Mouse (Mus musculus) hindbrain, postnatal 0 days (tissue): Measurements from ENCODE around the gene Grem1. TPM values are rescaled to one million over a fixed set of nuclear protein-coding genes. Genes with fewer than 3 reads are reported as not detected.

Experiments
- ATAC-seq: fragments of 200-750 bp; cut with Nextera tagmentation; 2 replicates; pipeline ENCODE4 v1.8.0; 2017; ENCODE audit warnings: mild to moderate bottlenecking, moderate TSS enrichment, moderate library complexity
- DNase-seq: peaks from one replicate; pipeline ENCODE4 v3.0.0-alpha.2; 2015; ENCODE audit warnings: low spot score
- H3K27ac ChIP-seq: fragments of 300-500 bp; sonication (generic); 2 replicates; pipeline ENCODE4 v1.5.1; 2014; ENCODE audit warnings: mild to moderate bottlenecking
- H3K27me3 ChIP-seq: fragments of 300-500 bp; sonication (generic); 2 replicates; pipeline ENCODE4 v1.6.1; 2014; ENCODE audit warnings: low read length, mixed read lengths; ENCODE audit not compliant: insufficient read depth
- H3K36me3 ChIP-seq: fragments of 300-500 bp; sonication (generic); 2 replicates; pipeline ENCODE4 v1.6.1; 2014; ENCODE audit warnings: low read length, mixed read lengths; ENCODE audit not compliant: insufficient read depth
- H3K4me1 ChIP-seq: fragments of 300-500 bp; sonication (generic); 2 replicates; pipeline ENCODE4 v1.6.1; 2014; ENCODE audit warnings: antibody characterized with exemption, low read length, mixed read lengths; ENCODE audit not compliant: insufficient read depth
- H3K4me2 ChIP-seq: fragments of 300-500 bp; sonication (generic); 2 replicates; pipeline ENCODE4 v1.6.1; 2014; ENCODE audit warnings: low read depth, mild to moderate bottlenecking, low read length, moderate library complexity, mixed read lengths
- H3K4me3 ChIP-seq: fragments of 300-500 bp; sonication (generic); 2 replicates; pipeline ENCODE4 v1.5.1; 2014; ENCODE audit warnings: low read length
- H3K9ac ChIP-seq: fragments of 300-500 bp; sonication (generic); replicated peaks from 2 replicates; pipeline ENCODE4 v1.6.1; 2014; ENCODE audit warnings: mild to moderate bottlenecking, low read length, moderate library complexity, mixed read lengths
- H3K9me3 ChIP-seq: fragments of 300-500 bp; sonication (generic); 2 replicates; pipeline ENCODE4 v1.6.1; 2016; ENCODE audit warnings: low read length, mixed read lengths
- CTCF ChIP-seq: IDR thresholded peaks from 2 replicates; pipeline ENCODE4 v1.5.1; 2016; ENCODE audit warnings: antibody characterized with exemption, control low read depth, low read depth
- WGBS: fragments of 180-500 bp; shearing (Covaris S2); extraction: QIAGEN DNeasy Blood & Tissue Kit; methylation state at CpG from one replicate; pipeline ENCODE4 v1.1.7; 2014; 5-methylcytosine and 5-hydroxymethylcytosine counted together
- polyA plus RNA-seq: library from polyadenylated mRNA; unstranded; fragments of >200 nt; fragmentation: Nextera tagmentation; extraction: Ambion mirVana; gene quantifications from 2 replicates; pipeline ENCODE4 v1.2.1, GENCODE M21; 2015
- total RNA-seq: library from RNA; depleted of rRNA; stranded (reverse); fragments of >200 nt; gene quantifications from 2 replicates; pipeline ENCODE4 v1.2.3, GENCODE M21; 2014; rRNA removed

Grem1 gene
- total and polyA plus RNA-seq, 2 experiments from 2014 or later, result 1.6 to 4.5 TPM

DNA sequence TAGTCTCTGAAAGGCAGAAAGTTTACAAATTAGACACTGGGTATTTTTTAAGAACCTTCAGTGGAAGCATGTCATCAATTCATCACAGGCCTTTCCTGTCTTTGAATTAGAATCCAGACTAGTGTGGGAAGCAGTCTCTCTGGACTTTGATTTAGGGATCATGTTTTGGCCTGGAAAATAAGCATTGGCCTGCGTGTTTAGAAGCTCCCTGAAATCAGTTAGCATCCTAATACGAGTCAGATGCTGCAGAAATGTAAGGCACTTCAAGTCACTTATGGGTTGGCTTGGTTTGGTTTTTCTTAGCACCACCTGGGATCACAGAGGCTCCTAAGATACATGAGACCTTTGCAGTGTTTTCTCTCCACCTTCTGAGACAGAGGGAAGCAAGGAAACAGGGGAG is 43.6 kb downstream of the Grem1 start:
- no peaks in the 10 kb centered on the region for H3K36me3 ChIP-seq
- DNase-seq (no peak), ATAC-seq (no peak)
- no peaks in the 10 kb centered on the region for H3K4me1 ChIP-seq
- H3K9ac ChIP-seq, result no peak overlapping the region
- H3K27me3 ChIP-seq, result no peaks in the 10 kb centered on the region
- no peak for TF ChIP-seq CTCF
- H3K4me3 ChIP-seq, result no peak overlapping the region
- 65% methylated on average over 2 of the region's 2 CpGs for WGBS
- no peaks in the 10 kb centered on the region for H3K9me3 ChIP-seq
- no peak overlapping the region for H3K4me2 ChIP-seq
- no peak overlapping the region for H3K27ac ChIP-seq

DNA sequence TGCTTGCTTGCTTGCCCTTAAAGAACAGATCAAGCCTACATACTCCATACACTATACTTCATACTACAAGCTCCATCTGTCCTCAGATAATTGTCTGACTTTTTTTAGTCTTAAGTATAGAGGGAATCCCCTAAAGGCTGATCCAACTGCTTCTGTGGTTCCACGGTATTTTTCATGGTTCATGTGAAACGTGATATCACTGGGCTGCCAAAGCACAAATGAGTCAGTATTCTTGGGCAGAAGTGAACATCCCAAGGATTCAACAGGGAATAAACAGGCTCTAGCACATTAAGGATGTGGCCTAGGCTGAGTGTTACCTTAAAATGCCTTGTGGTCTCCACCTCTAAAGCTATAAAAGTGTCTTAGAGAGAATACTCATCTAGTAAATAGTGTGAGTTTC is 45.0 kb downstream of the Grem1 start:
- H3K9ac ChIP-seq, result no peak overlapping the region
- no peaks in the 10 kb centered on the region for H3K27me3 ChIP-seq
- H3K36me3 ChIP-seq, result no peaks in the 10 kb centered on the region
- H3K9me3 ChIP-seq, result no peaks in the 10 kb centered on the region
- H3K4me2 ChIP-seq, result no peak overlapping the region
- no peak overlapping the region for H3K27ac ChIP-seq
- no peak for DNase-seq
- WGBS, result 81% methylated on average over 2 of the region's 2 CpGs
- no peak for TF ChIP-seq CTCF
- H3K4me1 ChIP-seq, result no peaks in the 10 kb centered on the region
- H3K4me3 ChIP-seq, result no peak overlapping the region
- no peak for ATAC-seq

DNA sequence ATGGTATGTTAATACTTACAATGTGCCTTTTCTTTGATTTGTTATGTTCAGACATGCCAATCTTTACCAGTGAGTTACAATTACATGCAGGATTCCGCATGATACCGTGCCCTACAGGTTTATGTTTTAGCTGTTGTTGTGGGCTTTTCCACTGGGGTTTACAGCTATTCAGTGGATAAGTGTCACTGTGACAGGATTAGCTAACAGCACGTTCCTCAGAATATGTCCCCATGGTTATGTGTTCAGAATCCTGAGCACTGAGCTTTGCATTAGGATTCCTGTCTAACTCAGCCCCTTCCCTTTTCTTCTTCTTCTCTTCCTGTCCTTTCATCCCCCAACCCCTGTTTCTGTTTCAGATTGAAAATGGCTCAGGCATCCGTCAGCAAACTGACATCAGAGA is 50.9 kb downstream of the Grem1 start:
- no peak overlapping the region for H3K9ac ChIP-seq
- ATAC-seq (no peak), DNase-seq (no peak)
- H3K36me3 ChIP-seq, result no peaks in the 10 kb centered on the region
- H3K4me2 ChIP-seq, result no peak overlapping the region
- H3K4me1 ChIP-seq, result no peaks in the 10 kb centered on the region
- no peaks in the 10 kb centered on the region for H3K9me3 ChIP-seq
- TF ChIP-seq CTCF, result no peak
- no peak overlapping the region for H3K27ac ChIP-seq
- WGBS, result 61% methylated on average over 4 of the region's 4 CpGs
- no peak overlapping the region for H3K4me3 ChIP-seq
- H3K27me3 ChIP-seq, result no peaks in the 10 kb centered on the region

DNA sequence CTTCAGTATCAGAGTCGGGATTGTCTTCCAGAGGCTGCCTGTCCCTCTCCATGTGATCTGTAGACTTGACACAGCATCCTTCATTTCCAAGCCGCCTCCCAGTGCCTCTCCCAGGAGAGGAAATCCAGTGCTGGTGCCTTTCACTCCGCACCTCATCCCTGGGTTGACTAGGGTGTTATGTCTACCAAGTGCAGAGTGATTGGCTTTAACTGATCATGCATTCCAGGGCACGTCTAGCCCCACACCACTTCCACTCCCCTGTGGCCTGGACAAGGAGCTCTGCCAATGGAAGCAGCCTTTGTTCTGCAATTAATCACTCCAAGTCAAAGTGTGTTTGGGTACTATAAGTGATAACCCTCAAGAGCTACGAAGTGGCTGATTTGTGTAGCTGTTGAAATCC is 56.9 kb downstream of the Grem1 start:
- DNase-seq (no peak), ATAC-seq (no peak)
- Histone ChIP-seq H3K9ac (no peak overlapping the region), H3K4me1 (no peaks in the 10 kb centered on the region), H3K9me3 (no peaks in the 10 kb centered on the region), H3K36me3 (no peaks in the 10 kb centered on the region), H3K27ac (no peak overlapping the region), H3K4me2 (no peak overlapping the region), H3K27me3 (no peaks in the 10 kb centered on the region), H3K4me3 (no peak overlapping the region)
- TF ChIP-seq CTCF, result no peak
- WGBS, result 79% methylated on average over 5 of the region's 5 CpGs

- Histone ChIP-seq H3K4me1 (no peaks in the 10 kb centered on the region), H3K9ac (no peak overlapping the region)
Measured at GRCm38 (mm10) chr2:113696647-113697046, 61.8 kb downstream of the Grem1 start.

GRCm38 (mm10) chr2:113696222-113696621 is 62.2 kb downstream of the Grem1 start:
- Histone ChIP-seq H3K4me2 (no peak overlapping the region), H3K9me3 (no peaks in the 10 kb centered on the region), H3K9ac (no peak overlapping the region), H3K27ac (no peak overlapping the region), H3K36me3 (no peaks in the 10 kb centered on the region), H3K4me3 (no peak overlapping the region), H3K27me3 (no peaks in the 10 kb centered on the region), H3K4me1 (no peaks in the 10 kb centered on the region)
- DNase-seq (no peak), ATAC-seq (no peak)
- 86% methylated on average over 3 of the region's 3 CpGs for WGBS
- no peak for TF ChIP-seq CTCF

More at GRCm38 (mm10) chr2:113696647-113697046, 61.8 kb downstream of the Grem1 start:
- H3K27me3 ChIP-seq, result no peaks in the 10 kb centered on the region
- no peaks in the 10 kb centered on the region for H3K9me3 ChIP-seq
- 72% methylated on average over 5 of the region's 5 CpGs for WGBS
- H3K36me3 ChIP-seq, result no peaks in the 10 kb centered on the region
- TF ChIP-seq CTCF, result no peak
- no peak overlapping the region for H3K4me3 ChIP-seq
- H3K27ac ChIP-seq, result no peak overlapping the region
- no peak for ATAC-seq
- H3K4me2 ChIP-seq, result no peak overlapping the region
- no peak for DNase-seq

Other genes with a start within 250 kb of the Grem1 start
- gene Scg5, start 70.5 kb upstream of the Grem1 start, total RNA-seq, result 202 and 203 TPM in 2 replicates
- gene Scg5, start 70.5 kb upstream of the Grem1 start, polyA plus RNA-seq, result 348 and 362 TPM in 2 replicates
- gene Arhgap11a, start 90.0 kb upstream of the Grem1 start, total RNA-seq, result 1.8 and 2.2 TPM in 2 replicates
- gene Arhgap11a, start 90.0 kb upstream of the Grem1 start, polyA plus RNA-seq, result 6.5 and 6.7 TPM in 2 replicates